Mouse (Mus musculus) heart, postnatal 25 days (tissue): ENCODE measurements at regions not wholly inside any gene's neighbourhood (a gene's known extent, or its start where the extent isn't known, plus 50 kb on each side); places are given as distances from the start of the nearest gene placed in this dataset.

Experiments
- DNase-seq: peaks from one replicate; pipeline ENCODE4 v3.0.0; 2022; ENCODE audit warnings: low spot score
- intact Hi-C: fragments of 180-260 bp; cut with DNase I; formaldehyde crosslinking; loops from one replicate; pipeline ENCODE4 v1.15.1; 2025

GRCm38 (mm10) chr8:8231308-8231985, 429.6 kb downstream of the Efnb2 start:
- intact Hi-C loops = no loop called here
- no peak for DNase-seq

GRCm38 (mm10) chr8:8225994-8226393, 435.0 kb downstream of the Efnb2 start:
- no peak for DNase-seq
- intact Hi-C loops = loop anchor here (5.0 to 10.0 kb wide), 2 partner anchors 431 to 949 kb away; no protein-coding TSS in a partner anchor

- intact Hi-C loops = loop anchor here (5.0 to 10.0 kb wide), 2 partner anchors 432 to 949 kb away; no protein-coding TSS in a partner anchor
These were observed 435.7 kb downstream of the Efnb2 start for GRCm38 (mm10) chr8:8225175-8225830.

GRCm38 (mm10) chr8:8220395-8221031, 440.5 kb downstream of the Efnb2 start:
- DNase-seq = no peak
- intact Hi-C loops = loop anchor here (10.0 kb wide), 1 partner anchor 954 kb away; no protein-coding TSS in a partner anchor

More at GRCm38 (mm10) chr8:8225175-8225830, 435.7 kb downstream of the Efnb2 start:
- DNase-seq = no peak

DNA sequence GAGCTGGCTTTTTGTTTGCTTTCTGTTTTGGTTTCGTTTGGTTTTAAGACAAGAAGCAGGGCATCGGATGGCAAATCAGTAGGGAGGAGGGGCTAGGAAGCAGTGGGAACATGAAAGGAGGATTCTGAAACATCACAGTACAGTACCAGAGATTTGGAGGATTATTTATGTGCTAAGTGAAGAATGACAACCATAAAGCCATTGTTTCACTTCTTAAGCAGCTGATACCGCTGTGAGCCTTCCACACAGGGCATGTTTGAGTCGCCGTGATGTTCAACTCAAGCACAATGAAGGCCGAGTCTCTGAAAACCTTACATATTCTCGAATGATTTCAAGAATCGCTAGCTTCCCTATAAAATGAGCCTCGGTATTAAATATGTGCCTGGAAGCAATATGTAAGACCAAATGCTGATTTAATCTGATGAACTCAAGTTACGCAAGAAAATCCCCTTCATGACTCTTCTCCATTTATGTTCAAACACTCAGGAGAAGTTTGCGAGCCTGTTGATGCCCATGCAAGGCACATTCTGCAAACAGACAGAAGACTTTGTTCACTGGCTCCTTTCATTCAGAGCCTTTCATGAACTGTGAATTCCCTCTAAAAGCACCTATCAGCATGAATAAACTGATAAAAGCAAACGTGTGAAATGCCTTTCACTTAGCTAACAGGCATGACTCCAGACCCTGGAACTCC, 441.2 kb downstream of the Efnb2 start:
- intact Hi-C loops = loop anchor here (10.0 kb wide), 1 partner anchor 955 kb away; no protein-coding TSS in a partner anchor
- DNase-seq = no peak

DNA sequence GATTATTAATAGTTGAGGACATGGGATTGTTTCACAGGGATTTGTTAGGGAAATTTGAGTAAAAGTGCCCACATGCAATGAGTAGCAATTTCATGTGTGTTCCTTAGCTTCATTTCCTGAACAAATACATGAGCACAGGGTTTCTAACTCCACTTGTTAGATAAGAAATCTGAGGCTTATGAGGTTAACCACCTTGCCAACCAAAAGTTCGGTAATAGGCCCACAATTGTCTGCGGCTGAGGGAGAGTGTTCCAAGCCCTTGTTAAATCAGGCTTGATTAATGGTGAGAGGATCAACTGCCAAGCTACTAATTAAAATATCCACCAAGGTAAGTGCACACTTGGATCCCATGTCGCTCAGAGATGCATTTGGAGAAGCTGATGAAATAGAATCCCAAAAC, 468.0 kb downstream of the Efnb2 start:
- no peak for DNase-seq
- intact Hi-C loops = no loop called here

GRCm38 (mm10) chr8:8186046-8186445, 475.0 kb downstream of the Efnb2 start:
- intact Hi-C loops = no loop called here
- DNase-seq = no peak

- intact Hi-C loops = no loop called here
- no peak for DNase-seq
These were observed 477.8 kb downstream of the Efnb2 start for GRCm38 (mm10) chr8:8183233-8183622.

DNA sequence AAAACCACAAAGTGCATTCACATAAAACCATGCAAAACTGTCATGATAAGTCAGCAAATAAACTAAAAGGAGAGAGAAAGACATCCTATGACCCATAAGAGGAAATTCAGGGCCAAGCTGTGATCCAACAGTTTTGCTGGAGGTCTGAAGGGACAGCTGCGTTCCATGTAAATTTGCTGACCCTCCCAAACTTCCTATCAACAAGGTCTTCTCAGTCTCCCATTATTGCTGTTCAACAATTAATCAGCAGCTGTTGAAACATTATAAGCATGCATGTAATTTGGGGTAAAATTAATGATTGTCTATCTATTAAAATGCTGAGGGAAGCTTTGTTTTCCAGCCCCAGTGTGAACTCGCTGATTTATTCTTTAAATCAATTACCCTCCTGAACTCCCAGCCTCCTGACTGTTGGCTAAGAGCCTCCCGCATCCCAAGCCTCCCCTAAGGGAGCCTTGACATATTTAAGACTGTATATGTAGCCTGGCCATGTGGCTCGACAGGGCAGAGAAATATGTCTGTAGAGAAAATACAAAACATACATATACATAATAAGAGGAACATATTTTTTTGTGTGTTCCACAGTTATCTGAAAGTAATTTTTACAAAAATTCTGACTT, 478.3 kb downstream of the Efnb2 start:
- intact Hi-C loops = no loop called here
- no peak for DNase-seq

GRCm38 (mm10) chr8:8182108-8182507, 478.9 kb downstream of the Efnb2 start:
- no peak for DNase-seq
- intact Hi-C loops = no loop called here

DNA sequence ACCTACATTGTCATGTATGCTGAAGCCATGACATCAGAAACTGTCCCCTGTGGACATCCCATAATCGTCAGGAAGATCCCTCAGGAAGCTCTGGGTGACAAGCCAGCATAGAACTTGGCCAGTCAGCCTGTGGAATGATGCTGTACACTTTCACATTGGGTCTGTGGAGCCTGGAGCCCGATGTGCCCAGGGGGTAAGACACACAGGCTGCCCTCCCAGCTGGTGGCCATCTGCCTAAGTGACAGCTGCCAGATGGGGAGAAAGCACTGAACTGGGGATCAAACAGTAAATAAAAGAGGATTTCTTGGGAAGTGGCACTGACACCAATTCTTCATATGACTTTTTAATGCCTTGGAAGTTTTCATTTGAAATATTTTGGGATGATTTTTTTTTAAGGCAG, 486.8 kb downstream of the Efnb2 start:
- intact Hi-C loops = no loop called here
- DNase-seq = no peak

DNA sequence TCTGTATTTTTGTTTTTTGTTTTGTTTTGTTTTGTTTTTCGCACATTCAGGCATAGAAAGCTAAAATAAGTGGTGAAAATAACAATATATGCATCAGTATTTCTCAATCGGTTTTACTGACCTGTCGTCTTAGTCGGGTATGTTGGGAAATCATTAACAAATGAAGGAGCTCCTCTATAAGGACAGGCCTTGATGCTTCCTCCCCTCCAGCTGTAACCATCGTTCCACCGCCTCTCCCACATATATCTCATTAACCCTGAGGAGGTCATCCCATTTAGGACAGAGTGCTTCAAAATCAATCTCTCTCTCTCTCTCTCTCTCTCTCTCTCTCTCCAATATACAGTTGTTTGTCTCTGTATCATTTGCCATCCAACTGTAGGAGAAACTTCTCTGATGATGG, 492.4 kb downstream of the Efnb2 start:
- intact Hi-C loops = no loop called here
- no peak for DNase-seq

- no peak for DNase-seq
- intact Hi-C loops = no loop called here
These were observed 492.8 kb downstream of the Efnb2 start for GRCm38 (mm10) chr8:8168250-8168649.

DNA sequence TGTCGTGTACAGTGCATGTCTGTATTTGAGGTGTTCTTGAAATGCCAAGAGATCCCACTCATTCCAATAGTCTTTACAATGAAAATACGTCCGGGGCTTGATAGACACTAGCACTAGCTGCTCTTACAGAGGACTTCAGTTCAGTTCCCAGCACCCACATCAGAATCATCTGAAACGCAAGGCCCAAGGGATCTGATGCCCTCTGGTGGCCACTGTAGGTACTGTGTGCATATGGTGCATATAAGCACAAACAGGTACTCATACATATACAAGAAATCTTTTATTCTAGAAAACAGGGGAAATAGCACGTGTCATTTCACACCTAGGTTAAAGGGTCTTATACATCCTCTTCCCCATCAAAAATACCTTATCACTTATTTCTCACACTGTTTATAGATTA, 513.5 kb downstream of the Efnb2 start:
- intact Hi-C loops = no loop called here
- DNase-seq = no peak

DNA sequence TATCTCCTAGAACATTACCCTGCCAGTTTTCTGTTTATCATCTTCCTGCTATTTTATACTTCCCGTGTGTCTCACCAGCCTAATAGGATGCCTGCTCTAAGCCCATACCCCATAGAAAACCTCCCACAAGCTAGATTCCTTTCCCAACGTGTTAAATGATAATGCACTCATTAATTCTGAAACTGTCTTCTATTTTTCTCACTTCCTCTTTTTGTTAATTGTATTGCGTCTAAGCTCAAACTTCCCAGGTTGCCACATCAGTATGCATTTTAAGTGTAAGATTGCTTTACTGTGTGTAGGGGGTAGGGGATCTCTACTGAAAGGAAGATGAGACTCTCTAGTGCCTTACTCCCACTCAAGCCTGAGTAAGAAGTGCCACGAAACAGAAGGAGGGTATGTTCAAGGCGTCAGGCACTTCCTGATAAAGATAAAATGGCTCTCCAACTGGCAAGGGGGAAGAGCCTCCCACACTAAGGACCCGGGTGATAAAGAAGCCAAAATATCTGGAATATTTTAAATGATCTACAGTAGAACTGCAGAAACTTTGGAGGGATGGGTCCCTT, 518.0 kb downstream of the Efnb2 start:
- no peak for DNase-seq
- intact Hi-C loops = no loop called here

DNA sequence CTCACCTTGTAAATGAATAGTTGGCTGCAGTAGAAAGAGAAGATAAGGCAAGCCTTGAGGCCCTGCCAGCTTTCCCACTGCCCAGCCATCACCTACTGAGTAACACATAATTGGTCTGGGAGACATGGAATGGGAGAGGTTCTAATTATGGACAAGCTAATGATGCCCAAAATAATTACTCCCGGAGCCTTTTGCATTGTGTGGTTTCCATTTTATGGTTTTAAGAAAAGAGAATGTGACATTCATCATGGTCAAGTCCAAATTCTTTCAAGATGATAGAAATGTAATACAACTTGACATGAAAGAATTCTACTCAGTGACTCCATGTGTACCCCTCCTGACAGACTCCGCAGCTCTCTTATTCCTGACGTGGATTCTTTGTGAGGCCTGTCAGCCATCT, 518.6 kb downstream of the Efnb2 start:
- no peak for DNase-seq
- intact Hi-C loops = no loop called here

DNA sequence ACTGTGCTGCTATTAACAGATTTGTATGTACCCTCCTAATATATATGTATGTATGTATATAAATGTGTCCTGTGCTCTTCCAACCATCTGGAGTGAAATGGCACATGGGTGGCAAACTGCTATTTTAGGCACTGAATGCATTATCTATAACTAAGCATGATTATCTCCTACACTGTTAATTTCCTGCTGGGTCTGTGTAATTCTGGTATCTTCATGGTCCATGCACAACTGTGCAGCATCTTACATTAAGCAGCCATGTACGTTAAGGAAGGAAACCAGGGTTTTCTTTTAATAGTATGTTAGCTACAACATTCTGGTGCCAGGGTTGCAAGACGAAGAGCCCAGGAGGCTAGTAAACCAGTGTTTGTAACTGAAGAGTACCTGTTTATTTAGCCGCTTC, 521.3 kb downstream of the Efnb2 start:
- no peak for DNase-seq
- intact Hi-C loops = no loop called here

DNA sequence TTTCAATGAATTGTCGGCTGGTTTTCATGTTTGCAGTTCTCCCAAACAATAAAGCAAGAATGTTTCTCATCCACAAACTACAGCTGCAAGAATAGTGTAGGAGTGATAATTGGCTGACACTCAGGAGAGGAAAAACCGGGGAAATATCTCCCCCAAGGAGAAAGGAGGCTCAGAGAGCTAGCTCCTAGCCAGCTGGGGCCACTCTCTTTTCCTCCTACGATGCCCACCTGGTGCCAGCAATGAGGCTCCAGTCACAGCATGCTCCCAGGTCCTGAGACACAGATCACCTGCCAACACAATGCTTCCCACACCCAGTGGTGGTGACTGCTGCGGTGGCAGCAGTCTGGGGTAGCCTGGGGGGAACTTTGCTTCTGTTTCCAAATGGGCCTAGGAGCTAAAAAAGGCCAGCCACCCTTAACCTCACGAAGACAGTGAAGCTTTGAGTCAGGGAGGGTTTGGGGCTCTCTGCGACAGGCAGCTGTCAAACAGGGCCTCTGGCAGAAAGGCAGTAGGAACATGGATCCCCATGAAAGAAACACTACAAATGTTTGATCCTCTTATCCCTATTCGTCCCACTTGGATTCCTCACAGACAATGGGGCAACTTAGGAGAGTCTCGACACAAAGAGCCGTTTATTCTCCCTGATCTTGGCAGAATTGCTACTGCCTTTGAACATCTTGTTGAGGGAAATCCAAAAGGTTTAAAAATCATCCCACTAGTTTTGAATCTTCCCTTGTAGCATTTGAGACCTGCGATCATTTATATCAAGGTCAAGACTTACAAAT, 527.8 kb downstream of the Efnb2 start:
- DNase-seq = no peak
- intact Hi-C loops = no loop called here

- no peak for DNase-seq
- intact Hi-C loops = no loop called here
These were observed 529.1 kb downstream of the Efnb2 start for GRCm38 (mm10) chr8:8131961-8132376.
